Mouse (Mus musculus): ENCODE data around the gene Olfr132.
"Not testable (repeated sequence)": the region's sequence is repeated elsewhere in the genome, so short reads cannot be mapped to it uniquely, and the experiment has no call there.

The Olfr132 gene

GRCm38 (mm10) chr17:38134426-38134825 lies at the start of gene Olfr132:
Gene Olfr132 (minus strand): TSS chr17:38134526.
- no peak for DNase-seq (ENCODE audit: low read depth in 2 of 2, low spot score in 2 of 2)

- no peak for DNase-seq (ENCODE audit: low read depth in 2 of 2, low spot score in 2 of 2)
Observed at GRCm38 (mm10) chr17:38171088-38171487, 36.8 kb upstream of the Olfr132 start, which contains the start of gene Olfr134. Gene Olfr134 (plus strand): TSS chr17:38171388.

- no peak for DNase-seq (ENCODE audit: low read depth in 2 of 2, low spot score in 2 of 2)
Observed at GRCm38 (mm10) chr17:38144981-38145380, 10.7 kb upstream of the Olfr132 start, which contains the start of gene Olfr133. Gene Olfr133 (plus strand): TSS chr17:38145281.

- not testable (repeated sequence) for DNase-seq (ENCODE audit: low read depth in 2 of 2, low spot score in 2 of 2)
Observed at GRCm38 (mm10) chr17:38125371-38125770, 9.0 kb downstream of the Olfr132 start.

- DNase-seq (ENCODE audit: low read depth in 2 of 2, low spot score in 2 of 2) = not testable (repeated sequence)
Observed at GRCm38 (mm10) chr17:38124199-38124598, 10.1 kb downstream of the Olfr132 start.

- no peak for DNase-seq (ENCODE audit: low read depth in 2 of 2, low spot score in 2 of 2)
Observed at GRCm38 (mm10) chr17:38088593-38088992, 45.7 kb downstream of the Olfr132 start, which contains the start of gene Olfr131. Gene Olfr131 (minus strand): TSS chr17:38088693.

- no peak for DNase-seq (ENCODE audit: low read depth in 2 of 2, low spot score in 2 of 2)
Observed at GRCm38 (mm10) chr17:38082364-38082763, 52.0 kb downstream of the Olfr132 start.
